Mouse (Mus musculus) heart, adult 2 months (tissue): ENCODE data around the gene Mertk.

Source experiments
- CTCF ChIP-seq: fragments of 200-600 bp; IDR thresholded peaks from 2 replicates; pipeline ENCODE4 v1.8.1; 2022; ENCODE audit warnings: antibody characterized with exemption, mild to moderate bottlenecking, moderate library complexity
- EP300 ChIP-seq: fragments of 200-500 bp; IDR thresholded peaks from 2 replicates; pipeline ENCODE4 v1.6.1; 2011; ENCODE audit warnings: low read depth, low read length, control low read depth; ENCODE audit not compliant: insufficient read depth

DNA sequence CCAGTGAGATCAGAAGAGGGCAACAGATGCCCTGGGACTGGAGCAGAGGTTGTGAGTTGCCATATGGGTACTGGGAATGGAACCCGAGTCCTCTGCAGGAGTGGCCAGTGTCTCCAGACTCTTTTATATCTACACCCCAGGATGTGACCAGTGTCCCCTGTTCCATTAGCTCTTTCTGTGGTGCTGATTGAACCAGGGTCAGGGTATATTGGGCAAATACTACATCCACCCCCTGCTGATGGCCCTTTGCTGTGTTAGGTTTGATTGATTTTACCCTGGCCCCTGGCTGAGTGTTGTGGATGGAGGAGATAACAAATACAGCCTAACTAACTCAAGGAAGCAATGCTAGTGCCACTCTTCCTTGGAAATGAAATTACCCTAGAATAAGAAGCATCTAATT is 117.6 kb downstream of the Mertk start:
- TF ChIP-seq CTCF (no peak), EP300 (no peak)
